Mouse (Mus musculus) small intestine, adult 2 months (tissue): Measurements from ENCODE around the gene Lman2l. TPM values are rescaled to one million over a fixed set of nuclear protein-coding genes. Genes with fewer than 3 reads are reported as not detected.
A peak's percentile ranks its signal among the peaks of the same experiment; 100 is the strongest.

ENCODE experiments used
- H3K27ac ChIP-seq: fragments of 200-500 bp; 2 replicates; pipeline ENCODE4 v1.5.1; 2012; ENCODE audit warnings: low read depth, low read length, control low read depth, inconsistent platforms; ENCODE audit not compliant: insufficient read depth
- H3K27me3 ChIP-seq: fragments of 200-500 bp; 2 replicates; pipeline ENCODE4 v1.6.1; 2012; ENCODE audit warnings: mild to moderate bottlenecking, moderate library complexity, low read length, inconsistent platforms; ENCODE audit not compliant: control insufficient read depth, insufficient read depth
- H3K36me3 ChIP-seq: fragments of 200-500 bp; 2 replicates; pipeline ENCODE4 v1.6.1; 2012; ENCODE audit warnings: mild to moderate bottlenecking, low read length, control low read depth, inconsistent platforms; ENCODE audit not compliant: control insufficient read depth, insufficient read depth
- H3K4me1 ChIP-seq: fragments of 200-500 bp; 2 replicates; pipeline ENCODE4 v1.6.1; 2012; ENCODE audit warnings: low read length, inconsistent platforms, mixed read lengths; ENCODE audit not compliant: control insufficient read depth, insufficient read depth, insufficient read length
- H3K4me3 ChIP-seq: fragments of 200-500 bp; 2 replicates; pipeline ENCODE4 v1.5.1; 2012; ENCODE audit warnings: low read depth, mild to moderate bottlenecking, control low read depth, inconsistent platforms, low read length, moderate library complexity
- CTCF ChIP-seq: fragments of 200-500 bp; IDR thresholded peaks from 2 replicates; pipeline ENCODE4 v1.5.1; 2012; ENCODE audit warnings: low read depth, mild to moderate bottlenecking, control low read depth, inconsistent platforms, low read length, moderate library complexity, mixed read lengths; ENCODE audit not compliant: insufficient replicate concordance, insufficient read length; ENCODE audit errors: extremely low read depth
- POLR2A ChIP-seq: fragments of 200-500 bp; IDR thresholded peaks from 2 replicates; pipeline ENCODE4 v1.6.1; 2012; ENCODE audit warnings: low read depth, mild to moderate bottlenecking, control low read depth, inconsistent platforms, low read length, moderate library complexity
- WGBS: fragments of 180-500 bp; shearing (Covaris S2); methylation state at CpG from one replicate; pipeline ENCODE4 v1.1.7; 2018; 5-methylcytosine and 5-hydroxymethylcytosine counted together
- polyA plus RNA-seq: library from polyadenylated mRNA; depleted of rRNA; stranded (reverse); fragments of >200 nt; gene quantifications from 2 replicates; pipeline ENCODE4 v1.2.3, GENCODE M21; 2012

Lman2l gene
- polyA plus RNA-seq, 1 experiment, result 5.5 TPM

- no peaks in the 10 kb centered on the region for H3K27me3 ChIP-seq
- TF ChIP-seq POLR2A (no peak), CTCF (no peak)
- no peaks in the 10 kb centered on the region for H3K4me1 ChIP-seq
- H3K36me3 ChIP-seq, result no peaks in the 10 kb centered on the region
- no peak overlapping the region for H3K27ac ChIP-seq
- 41% methylated on average over 7 of the region's 7 CpGs for WGBS
- no peak overlapping the region for H3K4me3 ChIP-seq
Measured at GRCm38 (mm10) chr1:36457388-36458014, 12.4 kb upstream of the Lman2l start.

GRCm38 (mm10) chr1:36454055-36454815, 9.2 kb upstream of the Lman2l start:
- no peak overlapping the region for H3K4me3 ChIP-seq
- TF ChIP-seq CTCF (peak; percentile 53; the same call in 1 of the 2 replicates), POLR2A (no peak)
- no peak overlapping the region for H3K27ac ChIP-seq
- no peaks in the 10 kb centered on the region for H3K36me3 ChIP-seq
- no peaks in the 10 kb centered on the region for H3K27me3 ChIP-seq
- WGBS, result 85% methylated on average over 6 of the region's 6 CpGs
- no peaks in the 10 kb centered on the region for H3K4me1 ChIP-seq

GRCm38 (mm10) chr1:36446841-36447240, 1.8 kb upstream of the Lman2l start:
- TF ChIP-seq POLR2A (no peak), CTCF (no peak)
- WGBS, result 86% methylated on average over 5 of the region's 5 CpGs
- H3K27me3 ChIP-seq, result no peaks in the 10 kb centered on the region
- H3K27ac ChIP-seq, result no peak overlapping the region
- 0 out of 2 replicates have a peak, but pooled peaks cover 2% of the 10 kb centered on the region for H3K36me3 ChIP-seq
- H3K4me1 ChIP-seq, result peaks cover 4% of the 10 kb centered on the region; the same call in 1 of the 2 replicates
- H3K4me3 ChIP-seq, result no peak overlapping the region

- H3K4me3 ChIP-seq, result no peak overlapping the region
- no peaks in the 10 kb centered on the region for H3K27me3 ChIP-seq
- peaks cover 4% of the 10 kb centered on the region; the same call in 1 of the 2 replicates for H3K4me1 ChIP-seq
- 0 out of 2 replicates have a peak, but pooled peaks cover 2% of the 10 kb centered on the region for H3K36me3 ChIP-seq
- WGBS, result 76% methylated on average over 5 of the region's 5 CpGs
- TF ChIP-seq CTCF (no peak), POLR2A (no peak)
- H3K27ac ChIP-seq, result no peak overlapping the region
Measured at GRCm38 (mm10) chr1:36446106-36446824, 1.2 kb upstream of the Lman2l start.

GRCm38 (mm10) chr1:36445508-36445907, 437 bp upstream of the Lman2l start:
- WGBS, result 37% methylated on average over 8 of the region's 8 CpGs
- no peak overlapping the region for H3K4me3 ChIP-seq
- TF ChIP-seq POLR2A, result no peak
- TF ChIP-seq CTCF, result no peak
- peaks cover 4% of the 10 kb centered on the region; the same call in 1 of the 2 replicates for H3K4me1 ChIP-seq
- peaks cover 2% of the 10 kb centered on the region; the same call in 1 of the 2 replicates for H3K36me3 ChIP-seq
- no peaks in the 10 kb centered on the region for H3K27me3 ChIP-seq
- H3K27ac ChIP-seq, result no peak overlapping the region; the same call in 1 of the 2 replicates

GRCm38 (mm10) chr1:36441101-36441500, 4.0 kb downstream of the Lman2l start:
- peaks cover 4% of the 10 kb centered on the region; the same call in 1 of the 2 replicates for H3K4me1 ChIP-seq
- 75% methylated on average over 4 of the region's 4 CpGs for WGBS
- no peaks in the 10 kb centered on the region for H3K27me3 ChIP-seq
- H3K4me3 ChIP-seq, result no peak overlapping the region
- H3K27ac ChIP-seq, result no peak overlapping the region
- TF ChIP-seq POLR2A (no peak), CTCF (no peak)
- peaks cover 22% of the 10 kb centered on the region for H3K36me3 ChIP-seq

GRCm38 (mm10) chr1:36437223-36437622, 7.8 kb downstream of the Lman2l start:
- TF ChIP-seq POLR2A, result no peak
- TF ChIP-seq CTCF, result no peak
- Histone ChIP-seq H3K4me3 (no peak overlapping the region), H3K4me1 (no peaks in the 10 kb centered on the region), H3K36me3 (peaks cover 28% of the 10 kb centered on the region), H3K27me3 (no peaks in the 10 kb centered on the region), H3K27ac (no peak overlapping the region)
- WGBS, result 92% methylated on average over 3 of the region's 3 CpGs
